Mouse (Mus musculus) hindbrain, embryonic 16.5 days (tissue): ENCODE measurements around the gene Prkacb. TPM values are rescaled to one million over a fixed set of nuclear protein-coding genes. Genes with fewer than 3 reads are reported as not detected.

Experiments
- ATAC-seq: fragments of 200-750 bp; cut with Nextera tagmentation; 2 replicates; pipeline ENCODE4 v1.8.0; 2017; ENCODE audit warnings: moderate TSS enrichment, moderate library complexity
- H3K27ac ChIP-seq: fragments of 300-500 bp; sonication (generic); 2 replicates; pipeline ENCODE4 v1.5.1; 2014; ENCODE audit warnings: low read depth, mild to moderate bottlenecking, control low read depth, low read length, moderate library complexity
- H3K27me3 ChIP-seq: fragments of 300-500 bp; sonication (generic); replicated peaks from 2 replicates; pipeline ENCODE4 v1.6.1; 2014; ENCODE audit warnings: low read length; ENCODE audit not compliant: control insufficient read depth, insufficient read depth
- H3K36me3 ChIP-seq: fragments of 300-500 bp; sonication (generic); 2 replicates; pipeline ENCODE4 v1.6.1; 2014; ENCODE audit warnings: mild to moderate bottlenecking, low read length, moderate library complexity, mixed read lengths; ENCODE audit not compliant: control insufficient read depth, insufficient read depth
- H3K4me1 ChIP-seq: fragments of 300-500 bp; sonication (generic); 2 replicates; pipeline ENCODE4 v1.6.1; 2014; ENCODE audit warnings: low read depth, low read length; ENCODE audit not compliant: control insufficient read depth, insufficient read depth
- H3K4me2 ChIP-seq: fragments of 300-500 bp; sonication (generic); 2 replicates; pipeline ENCODE4 v1.6.1; 2014; ENCODE audit warnings: mild to moderate bottlenecking, low read length, control low read depth, moderate library complexity
- H3K4me3 ChIP-seq: fragments of 300-500 bp; sonication (generic); 2 replicates; pipeline ENCODE4 v1.5.1; 2014; ENCODE audit warnings: mild to moderate bottlenecking, low read length, control low read depth, moderate library complexity
- H3K9ac ChIP-seq: fragments of 300-500 bp; sonication (generic); 2 replicates; pipeline ENCODE4 v1.6.1; 2014; ENCODE audit warnings: low read depth, mild to moderate bottlenecking, control low read depth, low read length, moderate library complexity
- H3K9me3 ChIP-seq: fragments of 300-500 bp; sonication (generic); 2 replicates; pipeline ENCODE4 v1.6.1; 2014; ENCODE audit warnings: mild to moderate bottlenecking, low read length, moderate library complexity; ENCODE audit not compliant: control insufficient read depth
- WGBS: fragments of 180-500 bp; shearing (Covaris S2); extraction: QIAGEN DNeasy Blood & Tissue Kit; methylation state at CpG from one replicate; pipeline ENCODE4 v1.1.7; 2014; 5-methylcytosine and 5-hydroxymethylcytosine counted together
- polyA plus RNA-seq: library from polyadenylated mRNA; unstranded; fragments of >200 nt; fragmentation: Nextera tagmentation; extraction: Ambion mirVana; gene quantifications from 2 replicates; pipeline ENCODE4 v1.2.1, GENCODE M21; 2015

Prkacb gene
- polyA plus RNA-seq = 199 and 204 TPM in 2 replicates

GRCm38 (mm10) chr3:146812901-146813393 is at the start of gene Prkacb:
Gene Prkacb, minus strand, starts transcription at chr3:146812990.
- Histone ChIP-seq H3K9ac (peak within 1 kb of the TSS; percentile 83), H3K27me3 (no peaks in the 10 kb centered on the region; the same call in 1 of the 2 replicates), H3K4me3 (peak within 1 kb of the TSS; percentile 89), H3K4me2 (peak within 1 kb of the TSS; percentile 84), H3K9me3 (no peaks in the 10 kb centered on the region), H3K4me1 (peaks cover 14% of the 10 kb centered on the region), H3K27ac (peak within 1 kb of the TSS; percentile 95), H3K36me3 (no peaks in the 10 kb centered on the region)
- WGBS = 1% methylated on average over 36 of the region's 60 CpGs
- peak; percentile 97 for ATAC-seq

- ATAC-seq = no peak
- H3K4me1 ChIP-seq = no peaks in the 10 kb centered on the region
These were observed 47.5 kb upstream of the Prkacb start for GRCm38 (mm10) chr3:146860308-146860707.

GRCm38 (mm10) chr3:146857373-146857772 is 44.6 kb upstream of the Prkacb start:
- H3K4me2 ChIP-seq = no peak overlapping the region
- no peaks in the 10 kb centered on the region for H3K36me3 ChIP-seq
- ATAC-seq = no peak
- no peaks in the 10 kb centered on the region for H3K9me3 ChIP-seq
- H3K27ac ChIP-seq = no peak overlapping the region
- 81% methylated on average over 10 of the region's 10 CpGs for WGBS
- H3K9ac ChIP-seq = no peak overlapping the region
- H3K27me3 ChIP-seq = no peaks in the 10 kb centered on the region
- H3K4me1 ChIP-seq = peaks cover 6% of the 10 kb centered on the region; the same call in 1 of the 2 replicates
- no peak overlapping the region for H3K4me3 ChIP-seq

More at GRCm38 (mm10) chr3:146860308-146860707, 47.5 kb upstream of the Prkacb start:
- no peaks in the 10 kb centered on the region for H3K36me3 ChIP-seq
- no peak overlapping the region for H3K4me2 ChIP-seq
- H3K27me3 ChIP-seq = no peaks in the 10 kb centered on the region
- H3K4me3 ChIP-seq = no peak overlapping the region
- no peak overlapping the region for H3K27ac ChIP-seq
- no peak overlapping the region for H3K9ac ChIP-seq
- H3K9me3 ChIP-seq = no peaks in the 10 kb centered on the region
- 86% methylated on average over 2 of the region's 2 CpGs for WGBS

GRCm38 (mm10) chr3:146854473-146855087 is 41.8 kb upstream of the Prkacb start:
- Histone ChIP-seq H3K27me3 (no peaks in the 10 kb centered on the region), H3K36me3 (no peaks in the 10 kb centered on the region), H3K27ac (no peak overlapping the region), H3K4me3 (no peak overlapping the region), H3K9me3 (no peaks in the 10 kb centered on the region), H3K4me2 (peak overlapping the region; percentile 3; the same call in 1 of the 2 replicates), H3K4me1 (peaks cover 6% of the 10 kb centered on the region; the same call in 1 of the 2 replicates), H3K9ac (no peak overlapping the region)
- no peak for ATAC-seq
- WGBS = 73% methylated on average over 7 of the region's 7 CpGs

- H3K9ac ChIP-seq = peak within 1 kb of the TSS; percentile 74
These were observed 39.4 kb upstream of the Prkacb start, which contains the start of gene Ttll7 for GRCm38 (mm10) chr3:146851966-146852891. Gene Ttll7, plus strand, starts transcription at chr3:146852367.

GRCm38 (mm10) chr3:146849360-146849759 is 36.6 kb upstream of the Prkacb start:
- H3K36me3 ChIP-seq = no peaks in the 10 kb centered on the region
- no peak overlapping the region for H3K4me3 ChIP-seq
- H3K27ac ChIP-seq = no peak overlapping the region
- 93% methylated on average over 7 of the region's 7 CpGs for WGBS
- ATAC-seq = no peak
- H3K9ac ChIP-seq = no peak overlapping the region
- H3K4me2 ChIP-seq = no peak overlapping the region
- no peaks in the 10 kb centered on the region for H3K27me3 ChIP-seq
- peaks cover 6% of the 10 kb centered on the region; the same call in 1 of the 2 replicates for H3K4me1 ChIP-seq
- no peaks in the 10 kb centered on the region for H3K9me3 ChIP-seq

More at GRCm38 (mm10) chr3:146851966-146852891, 39.4 kb upstream of the Prkacb start, which contains the start of gene Ttll7:
- H3K36me3 ChIP-seq = no peaks in the 10 kb centered on the region
- H3K27me3 ChIP-seq = no peaks in the 10 kb centered on the region
- peak; percentile 98 for ATAC-seq
- H3K4me1 ChIP-seq = peaks cover 6% of the 10 kb centered on the region; the same call in 1 of the 2 replicates
- H3K27ac ChIP-seq = peak within 1 kb of the TSS; percentile 74
- WGBS = under 1% methylated on average over 26 of the region's 36 CpGs
- peak within 1 kb of the TSS; percentile 57 for H3K4me3 ChIP-seq
- H3K4me2 ChIP-seq = peak within 1 kb of the TSS; percentile 71
- H3K9me3 ChIP-seq = no peaks in the 10 kb centered on the region

- no peak overlapping the region for H3K9ac ChIP-seq
- H3K27me3 ChIP-seq = no peaks in the 10 kb centered on the region
- H3K9me3 ChIP-seq = no peaks in the 10 kb centered on the region
- no peak overlapping the region for H3K4me3 ChIP-seq
- 90% methylated on average over 8 of the region's 8 CpGs for WGBS
- H3K4me1 ChIP-seq = peaks cover 1% of the 10 kb centered on the region; the same call in 1 of the 2 replicates
- no peak overlapping the region for H3K4me2 ChIP-seq
- H3K36me3 ChIP-seq = no peaks in the 10 kb centered on the region
- H3K27ac ChIP-seq = no peak overlapping the region
- ATAC-seq = no peak
These were observed 35.3 kb upstream of the Prkacb start for GRCm38 (mm10) chr3:146848112-146848511.

- no peak overlapping the region for H3K4me2 ChIP-seq
- no peak overlapping the region for H3K4me3 ChIP-seq
- H3K9ac ChIP-seq = no peak overlapping the region
- no peaks in the 10 kb centered on the region for H3K4me1 ChIP-seq
- no peak overlapping the region for H3K27ac ChIP-seq
- ATAC-seq = no peak
- H3K27me3 ChIP-seq = no peaks in the 10 kb centered on the region
- no peaks in the 10 kb centered on the region for H3K9me3 ChIP-seq
- WGBS = 96% methylated on average over 5 of the region's 5 CpGs
- H3K36me3 ChIP-seq = no peaks in the 10 kb centered on the region
These were observed 33.4 kb upstream of the Prkacb start for GRCm38 (mm10) chr3:146846237-146846636.

GRCm38 (mm10) chr3:146843470-146843869 is 30.7 kb upstream of the Prkacb start:
- Histone ChIP-seq H3K27me3 (no peaks in the 10 kb centered on the region), H3K9ac (no peak overlapping the region), H3K36me3 (no peaks in the 10 kb centered on the region), H3K4me2 (no peak overlapping the region), H3K9me3 (no peaks in the 10 kb centered on the region), H3K4me1 (no peaks in the 10 kb centered on the region), H3K4me3 (no peak overlapping the region), H3K27ac (no peak overlapping the region)
- ATAC-seq = no peak
- WGBS = 61% methylated on average over 6 of the region's 6 CpGs
